Mouse (Mus musculus) yolk sac, embryonic 10.5 days (tissue): ENCODE data around the gene Asb3.
A peak's percentile ranks its signal among the peaks of the same experiment; 100 is the strongest.

Source experiments
- DNase-seq: peaks from one replicate; pipeline ENCODE4 v3.0.0-alpha.2; 2017; ENCODE audit warnings: low spot score

The Asb3 gene

GRCm38 (mm10) chr11:30885171-30885871 lies at the start of gene Asb3, which contains the start of gene Gpr75:
TSS of gene Asb3 (plus strand) at chr11:30885416.
TSS of gene Gpr75 (plus strand) at chr11:30885358.
- DNase-seq: peak; percentile 30

DNA sequence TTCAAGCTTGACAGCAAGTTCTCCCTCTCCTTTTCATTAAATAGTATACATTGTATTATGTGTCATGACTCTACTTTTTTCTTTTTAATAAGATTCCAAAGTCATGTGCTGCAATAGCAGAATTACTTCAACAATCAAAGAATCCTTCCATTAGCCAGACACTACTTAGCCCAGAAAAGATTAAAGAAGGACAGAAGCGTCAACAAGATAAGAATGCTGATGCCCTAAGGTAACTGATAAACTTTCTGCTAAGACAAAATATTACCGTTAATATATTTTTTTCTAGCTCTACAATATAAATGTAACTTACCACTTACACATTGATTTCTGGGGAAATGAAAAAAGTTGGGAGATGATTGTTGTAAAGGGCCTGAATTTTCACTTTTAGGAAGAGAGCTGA lies 46.4 kb upstream of the Asb3 start:
- DNase-seq: no peak

GRCm38 (mm10) chr11:30844355-30844754 lies 40.9 kb upstream of the Asb3 start:
- DNase-seq: no peak

GRCm38 (mm10) chr11:30872425-30872824 lies 12.8 kb upstream of the Asb3 start:
- DNase-seq: no peak

DNA sequence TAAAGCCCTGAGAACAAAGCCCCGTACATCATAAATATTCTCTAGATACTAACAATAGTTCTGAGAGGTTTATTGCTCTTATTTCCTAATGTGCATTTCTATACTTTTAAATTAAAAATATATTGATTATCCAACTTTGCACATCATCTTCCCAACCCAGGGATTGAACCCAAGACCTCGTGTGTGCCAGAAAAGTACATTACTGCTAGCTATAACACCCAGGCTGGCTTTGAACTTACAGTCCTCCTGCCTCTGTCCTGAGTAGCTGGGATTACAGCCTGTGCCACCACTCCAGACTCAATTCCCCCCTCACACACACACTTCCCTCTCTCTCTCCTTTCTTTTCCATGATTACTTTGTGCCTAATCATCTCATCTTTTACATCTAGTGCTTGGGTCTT lies 2.9 kb downstream of the Asb3 start:
- DNase-seq: no peak

DNA sequence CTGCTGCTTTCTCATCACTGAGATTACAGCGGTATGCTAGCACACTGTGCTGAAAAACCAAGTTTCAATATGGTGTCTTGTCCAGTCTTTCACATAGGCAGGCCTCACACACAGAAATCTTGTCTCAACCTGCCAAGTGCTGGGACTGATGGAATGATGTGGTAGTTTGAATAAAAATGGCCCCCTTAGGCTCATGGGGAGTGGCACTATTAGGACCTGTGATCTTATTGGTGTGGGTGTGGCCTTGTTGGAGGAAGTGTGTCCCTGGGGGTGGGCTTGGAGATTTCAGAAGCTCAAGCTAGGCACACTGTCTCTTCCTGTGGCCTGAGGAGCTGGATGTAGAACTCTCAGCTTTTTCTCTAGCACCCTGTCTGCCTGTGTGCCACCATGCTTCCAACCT lies 11.0 kb downstream of the Asb3 start:
- no peak for DNase-seq

DNA sequence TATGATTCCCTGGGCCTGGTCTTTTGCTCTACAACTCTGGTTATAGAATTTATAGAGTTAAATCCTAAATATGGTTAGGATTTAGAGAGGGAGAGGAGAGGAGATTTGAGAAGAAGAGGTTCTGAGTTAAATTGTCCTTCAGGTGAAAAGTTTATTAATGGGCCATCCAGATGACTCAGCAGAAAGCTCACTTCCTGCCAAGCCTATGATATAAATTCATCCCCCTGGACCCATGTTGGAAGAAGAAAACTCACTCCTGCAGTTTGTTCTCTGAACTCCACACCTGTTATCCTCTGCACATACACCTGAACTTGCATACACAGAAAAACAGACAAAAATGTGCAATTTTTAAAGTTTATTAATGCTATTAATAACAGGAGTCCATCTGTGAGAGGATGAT lies 14.1 kb downstream of the Asb3 start:
- no peak for DNase-seq

DNA sequence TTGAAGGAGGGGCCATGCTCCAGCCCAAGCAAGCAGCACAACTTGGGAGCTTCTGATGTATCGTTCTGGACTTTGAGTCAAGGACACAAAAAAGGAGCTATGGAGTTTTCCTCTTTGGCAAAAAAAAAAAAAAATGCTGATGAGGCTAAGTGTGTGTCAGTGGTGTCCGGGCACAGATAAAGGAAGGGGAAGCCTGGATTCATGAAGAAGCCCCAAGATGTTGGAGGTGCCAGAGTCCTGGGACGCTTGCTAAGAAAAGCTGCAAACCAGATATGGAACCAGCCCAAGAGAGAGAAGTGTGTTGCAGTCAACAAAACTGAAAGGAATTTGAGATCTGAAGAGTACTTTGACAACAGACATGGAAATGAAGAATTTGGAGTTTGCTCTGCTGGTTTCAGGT lies 27.1 kb downstream of the Asb3 start:
- DNase-seq: no peak

GRCm38 (mm10) chr11:30920641-30921040 lies 35.4 kb downstream of the Asb3 start:
- no peak for DNase-seq

GRCm38 (mm10) chr11:30923283-30923682 lies 38.1 kb downstream of the Asb3 start:
- no peak for DNase-seq

- DNase-seq: no peak
Observed at GRCm38 (mm10) chr11:30928079-30928478, 42.9 kb downstream of the Asb3 start.

GRCm38 (mm10) chr11:30928498-30928897 lies 43.3 kb downstream of the Asb3 start:
- DNase-seq: no peak

GRCm38 (mm10) chr11:30943522-30943921 lies 58.3 kb downstream of the Asb3 start:
- no peak for DNase-seq

- DNase-seq: no peak
Observed at GRCm38 (mm10) chr11:30952829-30953228, 67.6 kb downstream of the Asb3 start.

- peak; percentile 70 for DNase-seq
Observed at GRCm38 (mm10) chr11:30953469-30954154, 68.4 kb downstream of the Asb3 start.

- peak; percentile 89 for DNase-seq
Observed at GRCm38 (mm10) chr11:30954279-30954725, 69.1 kb downstream of the Asb3 start, which contains the start of gene Erlec1. TSS of gene Erlec1 (minus strand) at chr11:30954335.

DNA sequence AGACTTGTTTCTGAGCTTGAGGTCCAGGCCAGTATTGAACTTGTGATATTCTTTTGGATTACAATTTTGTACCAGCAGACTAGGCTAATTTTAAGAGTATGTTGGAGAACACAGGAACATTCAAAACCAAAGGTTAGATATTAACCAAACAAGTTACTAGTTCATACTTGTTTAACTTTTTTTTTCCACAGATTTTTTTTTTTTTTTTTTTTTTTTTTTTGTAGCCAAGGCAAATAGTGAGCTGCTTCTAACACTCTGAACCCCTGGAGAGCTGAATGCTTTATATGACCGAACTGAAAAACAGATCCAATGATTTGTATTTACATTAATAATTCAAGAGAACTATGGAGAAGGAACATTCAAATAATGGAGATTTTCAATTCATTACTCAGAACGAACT lies 100.0 kb downstream of the Asb3 start:
- no peak for DNase-seq

GRCm38 (mm10) chr11:30985877-30986624 lies 100.8 kb downstream of the Asb3 start, which contains the start of gene Chac2:
TSS of gene Chac2 (minus strand) at chr11:30986350.
- peak; percentile 86 for DNase-seq

DNA sequence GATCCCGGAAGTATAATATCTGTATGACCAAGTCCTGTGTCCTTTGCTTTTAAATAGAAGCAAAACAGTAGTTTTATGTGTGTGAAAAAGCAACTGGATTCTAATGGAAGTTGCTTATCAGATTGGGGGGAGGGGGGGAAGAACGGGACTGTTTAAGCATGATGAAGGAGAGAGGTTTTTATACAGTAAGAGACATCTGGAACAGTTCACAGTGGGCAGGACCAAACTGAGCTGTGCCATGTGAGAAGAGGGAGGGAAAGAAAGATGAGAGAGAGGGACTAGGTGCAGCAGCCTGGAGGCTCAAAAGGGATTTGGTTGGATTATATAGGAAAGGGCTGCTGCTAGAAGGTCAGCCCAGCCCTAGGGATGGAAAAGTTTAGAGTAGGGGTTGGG lies 101.4 kb downstream of the Asb3 start:
- DNase-seq: no peak

DNA sequence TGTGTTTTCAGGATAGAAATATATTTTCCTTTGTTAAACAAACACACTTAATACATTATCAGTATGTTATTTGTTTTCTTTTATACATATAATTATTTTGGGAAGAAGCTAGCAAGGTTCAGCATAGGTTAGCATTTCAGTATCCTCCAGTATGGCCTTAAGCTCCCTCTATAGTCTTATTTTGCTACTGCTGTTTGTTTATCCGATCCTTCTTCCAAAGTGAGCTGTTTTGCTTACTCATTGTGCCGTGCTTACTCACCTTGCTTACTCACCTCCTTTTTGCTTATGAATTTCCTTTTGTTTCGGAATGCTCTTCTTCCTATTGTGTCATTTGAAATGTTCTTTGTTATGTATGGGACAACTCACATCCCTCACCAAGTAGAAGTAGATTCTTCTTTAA lies 111.5 kb downstream of the Asb3 start:
- no peak for DNase-seq

- DNase-seq: no peak
Observed at GRCm38 (mm10) chr11:30998199-30998598, 113.0 kb downstream of the Asb3 start.

DNA sequence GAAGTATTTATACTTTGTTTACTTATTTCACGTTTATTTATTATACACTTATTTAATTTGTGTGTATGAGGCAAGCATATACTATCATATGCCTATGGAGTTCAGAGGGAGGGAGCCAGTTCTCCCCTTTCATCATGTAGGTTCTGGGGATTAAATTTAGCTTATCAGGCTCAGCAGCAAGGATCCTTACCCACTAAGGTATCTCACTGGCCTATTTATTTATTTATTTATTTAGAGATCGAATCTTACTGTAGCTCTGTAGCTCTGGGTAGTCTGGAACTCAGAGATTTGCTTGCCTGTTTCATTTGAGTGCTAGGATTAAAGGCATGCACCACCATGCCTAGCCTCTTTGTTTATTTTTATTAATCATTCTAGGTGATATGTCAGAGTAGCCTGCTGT lies 113.5 kb downstream of the Asb3 start:
- DNase-seq: no peak

DNA sequence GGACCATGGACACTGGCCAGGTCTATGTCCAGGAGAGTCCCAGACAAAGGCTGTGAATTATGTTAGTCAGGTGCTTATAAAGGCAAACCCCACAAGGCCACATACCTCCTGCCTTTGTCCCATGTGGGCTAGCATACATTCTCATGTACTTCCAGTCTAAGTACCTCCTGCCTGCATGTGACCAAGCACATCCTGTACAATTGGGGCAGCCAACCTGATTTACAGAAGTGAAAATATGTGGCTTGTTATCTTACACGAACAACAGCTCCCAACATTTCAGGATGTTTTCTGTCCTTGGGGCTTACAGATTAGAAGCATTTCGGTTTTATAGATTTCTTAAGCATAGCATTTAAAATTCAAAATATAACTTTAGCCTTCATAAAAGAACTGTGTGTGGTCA lies 114.8 kb downstream of the Asb3 start:
- DNase-seq: no peak
